Mouse (Mus musculus) neural tube, embryonic 15.5 days (tissue): ENCODE results near the gene Hmcn2. TPM values are rescaled to one million over a fixed set of nuclear protein-coding genes. Genes with fewer than 3 reads are reported as not detected.

Source experiments
- ATAC-seq: fragments of 200-750 bp; cut with Nextera tagmentation; 2 replicates; pipeline ENCODE4 v1.8.0; 2017; ENCODE audit warnings: mild to moderate bottlenecking, moderate TSS enrichment, moderate library complexity; ENCODE audit not compliant: low FRiP score
- H3K27ac ChIP-seq: fragments of 300-500 bp; sonication (generic); replicated peaks from 2 replicates; pipeline ENCODE4 v1.5.1; 2015; ENCODE audit warnings: mild to moderate bottlenecking, inconsistent platforms
- H3K27me3 ChIP-seq: fragments of 300-500 bp; sonication (generic); replicated peaks from 2 replicates; pipeline ENCODE4 v1.6.1; 2015; ENCODE audit warnings: inconsistent platforms
- H3K36me3 ChIP-seq: fragments of 300-500 bp; sonication (generic); 2 replicates; pipeline ENCODE4 v1.6.1; 2015; ENCODE audit warnings: inconsistent platforms
- H3K4me1 ChIP-seq: fragments of 300-500 bp; sonication (generic); 2 replicates; pipeline ENCODE4 v1.6.1; 2015; ENCODE audit warnings: inconsistent platforms
- H3K4me2 ChIP-seq: fragments of 300-500 bp; sonication (generic); 2 replicates; pipeline ENCODE4 v1.6.1; 2015; ENCODE audit warnings: inconsistent platforms, mild to moderate bottlenecking, moderate library complexity
- H3K4me3 ChIP-seq: fragments of 300-500 bp; sonication (generic); replicated peaks from 2 replicates; pipeline ENCODE4 v1.5.1; 2015; ENCODE audit warnings: mild to moderate bottlenecking, inconsistent platforms
- H3K9ac ChIP-seq: fragments of 300-500 bp; sonication (generic); replicated peaks from 2 replicates; pipeline ENCODE4 v1.6.1; 2015; ENCODE audit warnings: mild to moderate bottlenecking, inconsistent platforms
- H3K9me3 ChIP-seq: fragments of 300-500 bp; sonication (generic); replicated peaks from 2 replicates; pipeline ENCODE4 v1.6.1; 2016; ENCODE audit warnings: inconsistent platforms
- WGBS: fragments of 180-500 bp; shearing (Covaris S2); methylation state at CpG from one replicate; pipeline ENCODE4 v1.1.7; 2015; ENCODE audit warnings: mixed read lengths; 5-methylcytosine and 5-hydroxymethylcytosine counted together
- polyA plus RNA-seq: library from polyadenylated mRNA; unstranded; fragments of >200 nt; fragmentation: Nextera tagmentation; extraction: Ambion mirVana; gene quantifications from 2 replicates; pipeline ENCODE4 v1.2.1, GENCODE M21; 2015

Hmcn2 gene
- polyA plus RNA-seq, 1 experiment from 2014 or later = 0.44 TPM

DNA sequence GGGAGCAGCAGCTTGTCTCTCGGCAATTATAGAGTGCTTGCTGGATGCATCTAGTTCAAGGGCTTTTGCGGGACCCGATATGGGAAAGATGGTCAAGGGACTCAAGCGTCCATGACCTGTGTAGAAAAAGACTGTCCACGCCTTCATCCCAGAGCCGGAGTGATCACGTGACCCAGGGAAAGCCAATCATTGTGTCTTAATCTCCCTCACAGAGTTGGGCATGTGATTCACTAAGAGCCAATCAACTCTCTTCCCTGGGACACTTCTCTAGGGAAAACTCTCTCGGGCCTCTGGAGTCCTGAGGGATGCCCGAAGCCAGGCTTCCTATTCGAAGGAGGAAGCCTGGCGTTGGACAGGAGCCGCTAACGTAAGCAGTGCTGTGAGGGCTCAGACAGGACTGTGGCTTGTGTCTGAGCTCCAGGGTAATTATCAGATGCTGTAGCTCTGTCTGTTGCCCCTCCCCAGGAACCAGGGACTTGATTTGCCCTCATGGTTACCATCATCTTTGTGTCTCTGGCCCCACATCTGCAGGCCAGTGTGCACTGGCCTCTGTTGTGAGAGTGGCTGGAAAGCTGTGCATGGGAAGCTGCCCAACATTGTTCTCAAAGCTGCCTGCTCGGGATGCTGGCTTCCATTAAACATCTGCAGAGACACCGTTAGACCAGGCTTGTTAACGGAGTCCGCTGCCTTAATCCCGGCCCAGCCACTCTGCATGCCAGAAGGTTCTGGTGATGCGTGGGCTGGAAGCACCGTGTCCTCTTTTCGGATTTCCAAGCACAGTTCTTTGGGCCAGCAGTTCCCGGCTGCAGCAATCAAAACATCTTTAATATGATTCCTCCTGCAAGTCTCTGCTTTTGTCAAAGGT, 9.2 kb upstream of the Hmcn2 start:
- Histone ChIP-seq H3K4me1 (peaks cover 5% of the 10 kb centered on the region; the same call in 1 of the 2 replicates), H3K36me3 (no peaks in the 10 kb centered on the region), H3K9ac (no peak overlapping the region), H3K27me3 (no peaks in the 10 kb centered on the region), H3K27ac (no peak overlapping the region), H3K4me3 (no peak overlapping the region), H3K4me2 (no peak overlapping the region), H3K9me3 (no peaks in the 10 kb centered on the region)
- no peak for ATAC-seq
- 81% methylated on average over 22 of the region's 22 CpGs for WGBS

DNA sequence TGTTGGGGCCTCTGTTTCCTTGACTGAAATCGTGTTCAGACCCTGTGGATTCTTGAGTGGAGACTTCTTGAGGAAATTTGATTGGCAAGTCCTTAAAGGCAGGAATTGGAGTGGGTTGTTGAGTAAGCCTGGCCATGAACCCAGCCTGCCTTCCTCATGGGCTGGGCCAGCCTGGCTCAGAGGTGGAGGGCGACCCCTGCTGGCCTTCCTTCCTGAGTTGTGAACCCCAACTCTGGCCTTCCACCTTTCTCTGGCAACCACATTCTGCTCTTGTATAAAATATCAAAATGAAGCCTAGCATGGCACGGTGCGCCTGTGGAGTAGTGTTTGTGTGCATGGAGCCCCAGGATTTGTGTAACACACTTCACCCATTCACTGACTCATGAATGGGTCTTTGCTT, 8.5 kb upstream of the Hmcn2 start:
- H3K9me3 ChIP-seq = no peaks in the 10 kb centered on the region
- H3K27ac ChIP-seq = no peak overlapping the region
- peaks cover 5% of the 10 kb centered on the region; the same call in 1 of the 2 replicates for H3K4me1 ChIP-seq
- H3K27me3 ChIP-seq = no peaks in the 10 kb centered on the region; the same call in 1 of the 2 replicates
- H3K36me3 ChIP-seq = no peaks in the 10 kb centered on the region
- no peak overlapping the region for H3K4me3 ChIP-seq
- ATAC-seq = no peak
- H3K4me2 ChIP-seq = no peak overlapping the region
- 47% methylated on average over 4 of the region's 4 CpGs for WGBS
- H3K9ac ChIP-seq = no peak overlapping the region

DNA sequence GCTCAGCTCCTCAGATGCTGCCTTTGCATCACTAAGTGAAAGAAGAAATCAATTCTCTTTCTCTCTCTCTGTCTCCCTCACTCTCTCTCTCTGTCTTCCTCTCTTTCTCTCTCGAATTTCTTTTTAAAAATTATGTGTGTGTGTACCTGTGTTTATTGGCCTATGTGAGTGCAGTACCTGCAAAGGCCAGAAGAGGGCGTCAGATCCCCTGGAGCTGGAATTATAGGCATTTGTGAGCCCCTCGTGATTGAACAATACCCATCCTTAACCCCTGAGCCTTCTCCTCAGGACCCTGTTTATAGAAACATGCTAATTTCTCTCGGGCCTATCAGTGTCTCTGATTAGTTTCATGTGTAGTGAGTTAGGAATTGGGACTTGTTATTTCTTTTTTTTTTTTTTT, 6.0 kb upstream of the Hmcn2 start:
- Histone ChIP-seq H3K4me2 (no peak overlapping the region), H3K9me3 (no peaks in the 10 kb centered on the region), H3K27me3 (peaks cover 19% of the 10 kb centered on the region), H3K4me3 (no peak overlapping the region), H3K36me3 (no peaks in the 10 kb centered on the region), H3K9ac (no peak overlapping the region), H3K27ac (no peak overlapping the region), H3K4me1 (peaks cover 5% of the 10 kb centered on the region; the same call in 1 of the 2 replicates)
- WGBS = 63% methylated on average over 4 of the region's 4 CpGs
- ATAC-seq = no peak

DNA sequence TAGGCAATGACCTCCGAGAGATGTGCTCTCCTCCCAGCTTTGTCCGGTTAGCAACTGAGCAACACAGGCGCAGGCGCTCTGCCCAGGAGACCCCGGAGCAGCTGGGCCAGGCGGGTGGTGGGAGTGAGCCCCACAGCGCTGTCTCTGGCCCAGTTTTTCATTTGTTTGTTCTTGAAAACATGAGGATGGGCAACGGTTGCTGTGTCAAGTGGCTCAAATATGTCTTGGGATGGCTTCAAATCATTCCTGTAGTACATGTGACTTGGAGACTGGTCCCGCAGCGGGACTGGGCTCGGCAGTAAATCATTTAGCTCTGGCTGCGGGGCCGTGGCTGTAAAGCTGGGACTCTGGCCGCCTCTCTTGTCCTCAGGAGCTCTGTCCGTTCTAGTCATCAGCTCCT, 4.7 kb upstream of the Hmcn2 start:
- H3K9ac ChIP-seq = no peak overlapping the region
- WGBS = 43% methylated on average over 15 of the region's 15 CpGs

DNA sequence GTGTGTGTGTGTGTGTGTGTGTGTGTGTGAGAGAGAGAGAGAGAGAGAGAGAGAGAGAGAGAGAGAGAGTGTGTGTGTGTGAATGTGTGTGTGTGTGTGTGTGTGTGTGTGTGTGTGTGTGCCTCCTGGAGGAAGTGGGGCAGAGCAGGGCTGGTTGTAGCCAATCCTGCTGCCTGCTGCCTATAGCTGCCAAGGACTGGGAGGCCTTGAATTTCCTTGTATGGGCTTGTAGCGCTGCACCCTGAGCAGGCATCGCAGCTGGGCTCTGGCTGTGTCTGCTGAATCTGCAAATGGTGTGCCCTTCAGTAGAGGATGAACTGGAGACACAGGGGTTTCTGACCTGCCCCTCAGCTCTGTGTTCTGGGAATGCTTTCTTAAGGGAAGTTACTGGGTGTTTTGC, 3.9 kb downstream of the Hmcn2 start:
- peaks cover 8% of the 10 kb centered on the region for H3K4me1 ChIP-seq
- no peak for ATAC-seq
- H3K4me2 ChIP-seq = no peak overlapping the region
- H3K9ac ChIP-seq = no peak overlapping the region
- H3K9me3 ChIP-seq = no peaks in the 10 kb centered on the region
- H3K36me3 ChIP-seq = no peaks in the 10 kb centered on the region
- no peak overlapping the region for H3K27ac ChIP-seq
- peaks cover 52% of the 10 kb centered on the region for H3K27me3 ChIP-seq
- WGBS = 28% methylated on average over 2 of the region's 2 CpGs
- no peak overlapping the region for H3K4me3 ChIP-seq

More for the DNA sequence above, 4.7 kb upstream of the Hmcn2 start:
- peaks cover 12% of the 10 kb centered on the region for H3K4me1 ChIP-seq
- H3K4me2 ChIP-seq = no peak overlapping the region
- peaks cover 32% of the 10 kb centered on the region for H3K27me3 ChIP-seq
- H3K4me3 ChIP-seq = no peak overlapping the region
- no peaks in the 10 kb centered on the region for H3K36me3 ChIP-seq
- ATAC-seq = no peak
- H3K9me3 ChIP-seq = no peaks in the 10 kb centered on the region
- no peak overlapping the region for H3K27ac ChIP-seq

DNA sequence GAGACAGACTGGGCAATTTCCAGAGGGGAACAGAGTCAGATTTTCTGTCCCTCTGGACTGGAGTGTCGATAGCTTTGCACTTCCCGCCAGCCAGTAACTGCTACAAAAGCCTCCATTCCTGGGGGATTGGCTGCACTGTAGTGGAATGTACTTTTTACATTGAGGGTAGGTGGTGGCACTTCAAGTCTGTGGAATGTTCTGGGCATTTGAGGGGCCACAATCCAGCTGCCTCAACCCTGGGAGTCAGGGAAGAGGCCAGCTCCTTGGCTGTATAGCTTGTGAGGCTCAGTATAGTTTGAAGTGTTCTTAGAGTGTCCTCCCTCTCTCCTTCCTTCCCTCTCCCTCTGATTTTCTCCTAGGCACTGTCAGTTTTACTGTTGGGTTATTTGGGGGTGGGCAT, 5.0 kb downstream of the Hmcn2 start:
- Histone ChIP-seq H3K4me1 (peaks cover 4% of the 10 kb centered on the region), H3K36me3 (no peaks in the 10 kb centered on the region), H3K27ac (no peak overlapping the region), H3K27me3 (peaks cover 42% of the 10 kb centered on the region), H3K9ac (no peak overlapping the region), H3K9me3 (no peaks in the 10 kb centered on the region), H3K4me3 (no peak overlapping the region), H3K4me2 (no peak overlapping the region)
- ATAC-seq = no peak
- WGBS = 68% methylated on average over 2 of the region's 2 CpGs

DNA sequence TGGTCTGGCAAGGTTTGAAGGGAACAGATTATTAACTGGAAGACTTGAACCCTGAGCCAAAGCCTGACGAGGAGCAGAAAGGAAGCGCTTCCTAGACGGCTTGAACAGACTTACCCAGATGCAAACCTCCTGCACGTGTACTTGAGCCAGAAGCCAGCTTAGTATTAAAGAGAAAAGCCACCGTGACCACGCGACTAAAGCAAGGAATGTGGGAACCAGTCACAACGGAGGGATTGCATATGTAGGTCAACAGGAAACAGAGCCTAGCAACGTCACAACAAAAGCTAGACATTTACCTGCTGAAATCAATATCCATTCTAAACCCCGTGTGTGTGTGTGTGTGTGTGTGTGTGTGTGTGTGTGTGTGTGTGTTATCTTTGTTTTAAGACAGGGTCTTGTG, 13.0 kb downstream of the Hmcn2 start:
- no peaks in the 10 kb centered on the region for H3K9me3 ChIP-seq
- no peak overlapping the region for H3K4me2 ChIP-seq
- no peaks in the 10 kb centered on the region for H3K36me3 ChIP-seq
- H3K4me1 ChIP-seq = no peaks in the 10 kb centered on the region
- no peaks in the 10 kb centered on the region; the same call in 1 of the 2 replicates for H3K27me3 ChIP-seq
- H3K4me3 ChIP-seq = no peak overlapping the region
- 38% methylated on average over 10 of the region's 10 CpGs for WGBS
- H3K27ac ChIP-seq = no peak overlapping the region
- no peak for ATAC-seq
- H3K9ac ChIP-seq = no peak overlapping the region

DNA sequence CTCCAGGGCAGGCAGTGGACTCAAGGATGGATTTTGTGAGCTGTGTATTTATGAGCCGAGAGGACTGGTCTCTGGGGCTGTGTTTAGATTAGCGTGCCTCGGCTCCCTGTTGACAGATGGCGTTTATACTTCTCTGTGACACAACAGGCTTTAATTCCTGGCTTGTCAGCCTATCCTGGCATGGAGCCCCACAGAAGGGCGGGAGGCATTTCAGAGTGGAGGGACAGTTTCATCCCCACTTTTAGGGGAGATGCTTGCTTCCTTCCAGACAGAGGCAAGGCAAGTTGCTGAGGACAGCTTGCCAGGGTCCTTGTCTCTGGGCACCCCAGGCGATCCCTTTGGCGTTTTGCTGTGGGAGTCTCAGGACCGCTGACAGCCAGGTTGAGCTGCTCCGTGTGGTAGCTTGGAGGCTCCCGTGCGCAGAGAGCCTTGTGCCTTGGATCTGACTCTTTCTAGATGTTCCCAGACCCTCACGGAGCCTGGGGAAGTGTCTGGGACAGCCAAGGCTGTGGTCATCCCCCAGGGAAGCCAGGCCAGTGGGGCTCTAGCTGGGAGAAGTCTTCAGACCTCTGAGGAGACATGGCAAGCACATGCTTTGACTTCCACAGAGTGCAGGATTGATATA, 23.6 kb downstream of the Hmcn2 start:
- Histone ChIP-seq H3K36me3 (no peaks in the 10 kb centered on the region), H3K27ac (no peak overlapping the region), H3K27me3 (no peaks in the 10 kb centered on the region), H3K4me1 (peaks cover 7% of the 10 kb centered on the region; the same call in 1 of the 2 replicates), H3K4me2 (no peak overlapping the region), H3K9me3 (no peaks in the 10 kb centered on the region), H3K9ac (no peak overlapping the region), H3K4me3 (no peak overlapping the region)
- 49% methylated on average over 12 of the region's 12 CpGs for WGBS
- no peak for ATAC-seq

DNA sequence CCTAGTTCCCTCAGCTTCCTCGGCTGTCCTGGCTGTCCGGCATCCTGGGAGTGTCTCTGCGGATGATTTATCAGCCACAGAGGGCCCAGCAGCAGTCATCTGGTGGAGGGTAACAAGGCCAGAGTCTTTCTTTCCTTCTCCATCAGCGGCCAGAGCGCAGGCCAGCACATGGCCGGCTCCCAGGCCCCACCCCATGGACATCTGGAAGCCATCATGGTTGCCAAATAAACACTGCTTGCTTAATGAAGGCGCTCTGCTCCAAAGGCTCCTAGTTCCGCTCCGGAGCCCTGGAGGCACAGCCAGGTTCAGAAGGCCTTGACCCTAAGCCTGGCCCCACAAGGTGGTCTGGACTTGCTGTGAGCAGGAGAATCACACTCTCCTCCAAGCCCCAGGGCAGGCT, 25.6 kb downstream of the Hmcn2 start:
- no peak overlapping the region for H3K27ac ChIP-seq
- H3K36me3 ChIP-seq = no peaks in the 10 kb centered on the region
- no peak overlapping the region for H3K4me3 ChIP-seq
- H3K4me2 ChIP-seq = no peak overlapping the region
- 83% methylated on average over 9 of the region's 9 CpGs for WGBS
- H3K4me1 ChIP-seq = peaks cover 7% of the 10 kb centered on the region; the same call in 1 of the 2 replicates
- no peak for ATAC-seq
- no peaks in the 10 kb centered on the region for H3K9me3 ChIP-seq
- H3K9ac ChIP-seq = no peak overlapping the region
- no peaks in the 10 kb centered on the region for H3K27me3 ChIP-seq

DNA sequence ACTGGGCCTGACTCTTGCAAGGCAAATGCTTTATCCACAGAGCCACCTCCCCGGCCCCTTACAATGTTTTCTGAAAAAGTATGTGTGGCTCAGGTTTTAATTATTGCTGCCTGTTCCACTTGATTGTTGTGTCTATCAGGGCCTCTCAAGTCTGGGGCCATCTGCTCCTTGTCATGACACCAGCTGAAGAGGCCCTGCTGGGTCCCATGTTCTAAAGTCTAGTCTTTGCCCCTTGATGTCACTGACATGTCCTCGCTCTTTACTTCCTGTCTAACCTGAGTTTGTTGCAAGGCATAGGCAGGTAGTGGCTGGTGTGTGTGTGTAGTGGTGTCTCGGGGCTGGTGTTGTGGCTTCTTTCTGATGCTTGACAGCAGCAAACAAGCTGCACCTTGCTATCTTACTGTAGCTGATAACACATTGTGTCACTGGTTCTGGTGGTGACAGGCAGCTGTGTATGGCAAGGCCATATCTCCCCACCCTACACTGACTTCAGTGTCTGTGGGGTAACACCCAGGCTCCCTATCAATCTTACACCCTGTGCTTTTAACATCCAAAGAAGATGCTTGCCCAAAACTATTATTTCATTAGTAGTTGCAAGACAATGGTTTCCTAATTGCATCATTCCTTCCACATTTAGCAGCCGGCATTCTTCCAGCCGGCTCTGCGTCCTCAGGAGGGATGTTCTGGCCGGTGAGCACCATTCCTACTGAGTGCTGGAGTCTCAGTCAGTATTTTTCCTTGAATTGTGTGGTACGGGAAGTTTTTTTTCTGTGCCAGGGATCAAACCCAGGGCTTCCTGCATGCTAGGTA, 27.7 kb downstream of the Hmcn2 start:
- Histone ChIP-seq H3K9ac (no peak overlapping the region), H3K4me3 (no peak overlapping the region), H3K4me1 (peaks cover 7% of the 10 kb centered on the region; the same call in 1 of the 2 replicates), H3K27ac (no peak overlapping the region), H3K4me2 (no peak overlapping the region), H3K9me3 (no peaks in the 10 kb centered on the region), H3K36me3 (no peaks in the 10 kb centered on the region), H3K27me3 (0 out of 2 replicates have a peak, but pooled peaks cover 8% of the 10 kb centered on the region)
- ATAC-seq = no peak
- 70% methylated on average over 8 of the region's 8 CpGs for WGBS

DNA sequence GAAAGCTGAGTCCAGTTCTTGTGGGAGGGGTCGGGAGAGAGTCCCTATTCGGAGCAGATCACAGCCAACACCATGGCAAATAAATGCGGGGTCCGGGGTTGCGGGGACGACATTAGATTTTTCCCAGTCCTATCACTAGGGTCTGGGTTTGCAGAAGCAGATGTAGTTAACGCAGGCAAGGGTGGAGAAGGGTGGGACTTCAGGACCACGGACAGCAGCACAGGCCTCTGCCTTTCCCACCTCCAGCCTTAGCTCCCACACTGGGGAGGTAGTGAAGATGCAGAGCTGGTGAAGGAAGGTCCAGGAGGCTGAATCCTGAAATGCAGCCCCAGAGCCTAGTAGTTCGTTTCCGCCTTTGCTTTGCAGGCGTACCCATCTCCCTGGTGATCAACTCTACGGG, 31.9 kb downstream of the Hmcn2 start:
- no peaks in the 10 kb centered on the region for H3K36me3 ChIP-seq
- no peaks in the 10 kb centered on the region for H3K4me1 ChIP-seq
- H3K9ac ChIP-seq = no peak overlapping the region
- H3K9me3 ChIP-seq = no peaks in the 10 kb centered on the region
- no peak overlapping the region for H3K4me2 ChIP-seq
- 42% methylated on average over 12 of the region's 12 CpGs for WGBS
- peaks cover 11% of the 10 kb centered on the region; the same call in 1 of the 2 replicates for H3K27me3 ChIP-seq
- H3K27ac ChIP-seq = no peak overlapping the region
- ATAC-seq = no peak
- H3K4me3 ChIP-seq = no peak overlapping the region
